Mouse (Mus musculus) midbrain, embryonic 13.5 days (tissue): ENCODE measurements around the gene Dennd4b. TPM values are rescaled to one million over a fixed set of nuclear protein-coding genes. Genes with fewer than 3 reads are reported as not detected.
A peak's percentile ranks its signal among the peaks of the same experiment; 100 is the strongest.

ENCODE experiments used
- ATAC-seq: fragments of 200-750 bp; cut with Nextera tagmentation; 2 replicates; pipeline ENCODE4 v1.8.0; 2017; ENCODE audit warnings: mild to moderate bottlenecking, moderate TSS enrichment, moderate library complexity
- H3K27ac ChIP-seq: fragments of 300-500 bp; sonication (generic); 2 replicates; pipeline ENCODE4 v1.5.1; 2015; ENCODE audit warnings: inconsistent platforms, mild to moderate bottlenecking, moderate library complexity
- H3K27me3 ChIP-seq: fragments of 300-500 bp; sonication (generic); 2 replicates; pipeline ENCODE4 v1.6.1; 2015; ENCODE audit warnings: mild to moderate bottlenecking, inconsistent platforms
- H3K36me3 ChIP-seq: fragments of 300-500 bp; sonication (generic); 2 replicates; pipeline ENCODE4 v1.6.1; 2015; ENCODE audit warnings: mild to moderate bottlenecking, inconsistent platforms
- H3K4me1 ChIP-seq: fragments of 300-500 bp; sonication (generic); replicated peaks from 2 replicates; pipeline ENCODE4 v1.6.1; 2015; ENCODE audit warnings: inconsistent platforms
- H3K4me2 ChIP-seq: fragments of 300-500 bp; sonication (generic); replicated peaks from 2 replicates; pipeline ENCODE4 v1.6.1; 2015; ENCODE audit warnings: moderate library complexity, mild to moderate bottlenecking, inconsistent platforms
- H3K4me3 ChIP-seq: fragments of 300-500 bp; sonication (generic); replicated peaks from 2 replicates; pipeline ENCODE4 v1.5.1; 2015; ENCODE audit warnings: mild to moderate bottlenecking, inconsistent platforms
- H3K9ac ChIP-seq: fragments of 300-500 bp; sonication (generic); replicated peaks from 2 replicates; pipeline ENCODE4 v1.6.1; 2015; ENCODE audit warnings: mild to moderate bottlenecking, inconsistent platforms
- H3K9me3 ChIP-seq: fragments of 300-500 bp; sonication (generic); 2 replicates; pipeline ENCODE4 v1.6.1; 2016; ENCODE audit warnings: mild to moderate bottlenecking, inconsistent platforms
- WGBS: fragments of 180-500 bp; shearing (Covaris S2); methylation state at CpG from one replicate; pipeline ENCODE4 v1.1.7; 2015; 5-methylcytosine and 5-hydroxymethylcytosine counted together
- polyA plus RNA-seq: library from polyadenylated mRNA; unstranded; fragments of >200 nt; fragmentation: Nextera tagmentation; extraction: Ambion mirVana; gene quantifications from 2 replicates; pipeline ENCODE4 v1.2.1, GENCODE M21; 2015

The Dennd4b gene
- polyA plus RNA-seq, 1 experiment from 2014 or later: 6.6 TPM

DNA sequence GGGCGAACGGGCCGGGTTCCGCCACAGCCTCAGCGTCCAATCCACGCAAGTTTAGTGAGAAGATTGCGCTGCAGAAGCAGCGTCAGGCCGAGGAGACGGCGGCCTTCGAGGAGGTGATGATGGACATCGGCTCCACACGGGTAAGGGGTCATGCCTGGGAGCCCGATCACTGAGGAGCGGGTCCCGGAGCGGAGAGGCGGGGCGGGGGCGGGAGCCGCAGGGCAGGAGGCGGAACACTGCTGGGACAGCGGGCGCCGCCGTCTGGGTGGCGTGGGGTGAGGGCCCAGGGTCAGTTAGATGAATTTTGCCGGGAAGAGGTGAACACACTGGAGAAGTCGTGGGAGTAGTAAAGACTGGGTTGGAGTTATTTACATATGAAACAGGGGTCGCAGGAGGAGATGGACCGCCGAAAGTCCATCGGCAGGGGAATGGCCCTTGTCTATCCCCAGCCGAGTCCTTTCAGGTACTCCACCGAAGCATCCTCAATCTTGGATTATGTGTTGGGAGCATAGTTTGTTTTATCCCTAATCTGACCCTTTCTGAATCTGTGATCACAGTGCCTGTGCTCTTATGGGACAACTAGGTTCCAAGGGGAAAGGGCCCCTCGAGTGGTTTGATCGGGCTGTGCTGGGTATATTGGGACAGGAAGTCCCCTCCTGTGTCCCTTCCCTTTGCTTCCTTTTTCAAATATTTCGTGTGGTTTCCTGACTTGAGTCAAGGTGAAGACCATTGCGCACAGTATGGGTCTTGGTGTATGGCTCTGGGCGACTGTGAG, 10.4 kb upstream of the Dennd4b start:
- peak; percentile 80 for ATAC-seq
- Histone ChIP-seq H3K9me3 (no peaks in the 10 kb centered on the region), H3K9ac (peak overlapping the region; percentile 81), H3K4me3 (peak overlapping the region; percentile 87), H3K4me1 (peaks cover 21% of the 10 kb centered on the region), H3K27me3 (no peaks in the 10 kb centered on the region), H3K27ac (peak overlapping the region; percentile 83), H3K36me3 (peaks cover 41% of the 10 kb centered on the region), H3K4me2 (peak overlapping the region; percentile 92)
- WGBS: 2% methylated on average over 41 of the region's 41 CpGs

DNA sequence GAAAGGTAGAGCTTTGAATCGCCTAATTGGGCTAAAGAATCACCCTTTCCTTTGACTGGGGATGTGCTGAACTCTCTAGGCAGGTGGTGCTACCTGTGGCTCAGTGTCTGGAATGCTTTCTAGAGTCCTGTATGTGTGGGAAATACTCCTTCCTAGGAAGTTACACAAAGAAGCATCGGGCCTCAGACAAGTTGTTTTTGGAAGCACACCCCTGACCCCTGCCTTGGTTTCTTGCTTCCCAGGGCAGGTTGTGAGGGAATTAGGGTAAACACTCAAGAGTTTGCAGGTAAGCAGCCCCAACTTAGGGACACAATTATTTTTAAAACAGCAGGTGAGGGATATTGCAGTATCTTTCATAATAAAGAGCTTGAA, 9.8 kb upstream of the Dennd4b start:
- ATAC-seq: no peak
- peak overlapping the region; percentile 87 for H3K4me3 ChIP-seq
- no peaks in the 10 kb centered on the region for H3K27me3 ChIP-seq
- peak overlapping the region; percentile 81 for H3K9ac ChIP-seq
- no peak overlapping the region for H3K27ac ChIP-seq
- 28% methylated on average over 2 of the region's 2 CpGs for whole genome bisulfite sequencing
- no peaks in the 10 kb centered on the region for H3K9me3 ChIP-seq
- H3K36me3 ChIP-seq: peaks cover 47% of the 10 kb centered on the region
- peaks cover 20% of the 10 kb centered on the region for H3K4me1 ChIP-seq
- H3K4me2 ChIP-seq: peak overlapping the region; percentile 92

DNA sequence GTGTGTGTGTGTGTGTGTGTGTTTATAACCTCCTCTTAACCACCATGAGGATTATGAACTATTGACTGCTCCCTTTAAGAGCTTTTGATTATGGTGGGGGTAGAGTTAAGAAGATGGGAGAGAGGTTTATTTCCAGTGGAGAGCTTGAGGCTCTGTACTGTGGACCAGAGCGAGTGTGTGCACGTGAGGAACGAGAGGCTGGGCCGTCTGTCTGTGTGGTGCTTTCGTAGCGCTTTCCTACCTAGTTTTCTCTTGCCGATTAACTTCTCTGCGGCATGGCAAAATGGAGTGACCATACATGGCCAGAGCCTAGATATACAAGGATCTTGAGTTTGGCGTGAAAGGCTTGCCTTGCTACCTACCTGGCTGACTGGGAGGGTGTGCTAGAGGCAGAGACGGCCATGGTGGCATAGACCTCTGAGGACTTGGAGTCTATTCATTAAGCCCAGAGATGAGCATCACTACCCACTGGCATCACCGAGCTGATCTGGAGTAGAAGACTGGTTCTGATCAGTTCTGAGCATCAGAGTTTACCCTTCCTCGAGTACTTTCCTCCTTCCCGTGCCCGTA, 9.1 kb upstream of the Dennd4b start:
- peaks cover 49% of the 10 kb centered on the region for H3K36me3 ChIP-seq
- peaks cover 20% of the 10 kb centered on the region for H3K4me1 ChIP-seq
- peak overlapping the region; percentile 87; the same call in 1 of the 2 replicates for H3K4me3 ChIP-seq
- no peak overlapping the region for H3K27ac ChIP-seq
- H3K4me2 ChIP-seq: 0 out of 2 replicates have a peak overlapping the region, but pooled peaks have one; percentile 92
- peak overlapping the region; percentile 81; the same call in 1 of the 2 replicates for H3K9ac ChIP-seq
- H3K9me3 ChIP-seq: no peaks in the 10 kb centered on the region
- H3K27me3 ChIP-seq: no peaks in the 10 kb centered on the region
- no peak for ATAC-seq
- 91% methylated on average over 14 of the region's 14 CpGs for WGBS

DNA sequence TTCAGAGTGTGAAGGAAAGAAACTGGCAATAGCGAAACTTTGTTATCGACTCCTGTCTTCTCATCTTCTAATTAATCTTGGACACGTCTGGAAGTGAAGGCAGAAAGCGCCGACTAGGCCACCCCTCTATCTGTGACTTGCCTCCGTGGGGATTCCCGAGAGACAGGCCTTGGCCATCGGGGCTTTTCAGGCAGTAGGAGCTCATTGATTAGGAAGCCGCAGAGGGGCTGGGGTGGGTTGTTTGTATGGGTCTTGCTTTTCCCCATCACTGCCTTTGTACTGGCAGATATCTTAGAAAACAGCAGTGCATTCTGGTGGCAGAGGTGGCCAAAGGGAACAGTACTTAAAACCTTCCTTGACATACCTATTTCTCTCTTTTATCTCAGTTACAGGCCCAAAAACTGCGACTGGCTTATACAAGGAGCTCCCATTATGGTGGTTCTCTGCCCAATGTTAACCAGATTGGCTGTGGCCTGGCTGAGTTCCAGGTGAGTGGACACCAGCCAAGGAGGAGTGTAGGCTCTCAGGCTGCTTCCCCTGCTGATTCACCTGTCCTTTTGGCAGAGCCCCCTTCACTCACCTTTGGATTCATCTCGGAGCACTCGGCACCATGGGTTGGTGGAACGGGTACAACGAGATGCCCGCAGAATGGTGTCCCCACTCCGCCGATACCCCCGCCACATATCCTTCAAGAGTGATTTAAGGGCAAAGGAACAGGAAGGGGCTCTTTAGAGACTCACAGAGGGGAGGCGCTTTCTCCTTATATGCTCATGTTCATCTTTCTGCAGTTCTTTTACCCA, 8.1 kb upstream of the Dennd4b start:
- ATAC-seq: no peak
- 92% methylated on average over 19 of the region's 19 CpGs for WGBS
- no peak overlapping the region for H3K9ac ChIP-seq
- no peak overlapping the region for H3K27ac ChIP-seq
- H3K4me2 ChIP-seq: no peak overlapping the region
- H3K27me3 ChIP-seq: no peaks in the 10 kb centered on the region
- no peaks in the 10 kb centered on the region for H3K9me3 ChIP-seq
- H3K36me3 ChIP-seq: peaks cover 50% of the 10 kb centered on the region
- peaks cover 20% of the 10 kb centered on the region for H3K4me1 ChIP-seq
- H3K4me3 ChIP-seq: no peak overlapping the region

DNA sequence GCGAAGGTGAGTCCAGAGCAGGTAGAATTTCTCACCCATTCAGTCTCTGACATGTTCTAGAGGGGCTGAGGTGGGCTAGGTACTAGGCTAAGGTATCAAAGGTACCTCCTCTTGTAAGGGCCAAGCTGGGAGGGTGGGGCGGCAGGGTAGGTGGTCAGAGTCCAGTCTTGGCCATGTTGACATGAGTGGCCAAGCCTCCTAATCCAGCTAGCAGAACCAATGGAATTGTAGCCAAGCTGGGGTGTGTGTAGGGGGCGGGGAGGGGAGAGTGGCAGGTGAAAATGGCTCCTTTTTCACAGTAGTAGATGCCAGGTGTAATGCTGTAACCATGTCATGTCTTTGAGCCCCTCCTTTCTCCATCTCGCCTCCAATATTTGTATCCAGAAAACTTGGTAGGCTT, 6.5 kb upstream of the Dennd4b start:
- no peak for ATAC-seq
- Histone ChIP-seq H3K36me3 (peaks cover 66% of the 10 kb centered on the region), H3K9ac (no peak overlapping the region), H3K27me3 (no peaks in the 10 kb centered on the region), H3K4me2 (no peak overlapping the region), H3K4me1 (peaks cover 20% of the 10 kb centered on the region), H3K27ac (no peak overlapping the region), H3K4me3 (no peak overlapping the region), H3K9me3 (no peaks in the 10 kb centered on the region)
- WGBS: 96% methylated on average over 4 of the region's 4 CpGs

DNA sequence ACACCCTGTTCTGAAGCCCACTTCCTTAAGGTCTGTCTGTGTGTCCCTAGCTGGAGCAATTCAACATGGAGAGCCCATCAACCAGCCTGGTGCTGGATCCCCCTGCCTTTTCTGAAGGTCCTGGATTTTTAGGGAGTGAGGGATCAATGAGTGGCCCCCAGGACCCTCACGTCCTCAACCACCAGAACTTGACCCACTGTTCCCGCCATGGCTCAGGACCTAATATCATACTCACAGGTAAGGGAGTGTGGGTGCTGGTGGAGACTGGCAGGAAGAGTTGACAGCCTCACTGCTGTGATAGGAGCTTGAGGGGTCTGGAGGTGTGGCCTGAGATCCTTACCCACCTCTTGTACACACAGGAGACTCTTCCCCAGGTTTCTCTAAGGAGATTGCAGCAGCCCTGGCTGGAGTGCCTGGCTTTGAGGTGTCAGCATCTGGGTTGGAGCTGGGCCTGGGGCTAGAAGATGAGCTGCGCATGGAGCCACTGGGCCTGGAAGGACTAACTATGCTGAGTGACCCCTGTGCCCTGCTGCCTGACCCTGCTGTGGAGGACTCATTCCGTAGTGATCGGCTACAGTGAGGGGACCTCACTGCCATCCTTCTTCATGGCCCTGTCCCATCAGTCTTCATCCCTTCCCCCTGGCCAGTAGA, 1.7 kb upstream of the Dennd4b start:
- Histone ChIP-seq H3K9me3 (no peaks in the 10 kb centered on the region), H3K4me1 (peaks cover 21% of the 10 kb centered on the region), H3K27ac (no peak overlapping the region), H3K4me3 (no peak overlapping the region), H3K9ac (no peak overlapping the region), H3K27me3 (no peaks in the 10 kb centered on the region), H3K36me3 (peaks cover 58% of the 10 kb centered on the region), H3K4me2 (no peak overlapping the region)
- no peak for ATAC-seq
- 92% methylated on average over 5 of the region's 5 CpGs for WGBS

DNA sequence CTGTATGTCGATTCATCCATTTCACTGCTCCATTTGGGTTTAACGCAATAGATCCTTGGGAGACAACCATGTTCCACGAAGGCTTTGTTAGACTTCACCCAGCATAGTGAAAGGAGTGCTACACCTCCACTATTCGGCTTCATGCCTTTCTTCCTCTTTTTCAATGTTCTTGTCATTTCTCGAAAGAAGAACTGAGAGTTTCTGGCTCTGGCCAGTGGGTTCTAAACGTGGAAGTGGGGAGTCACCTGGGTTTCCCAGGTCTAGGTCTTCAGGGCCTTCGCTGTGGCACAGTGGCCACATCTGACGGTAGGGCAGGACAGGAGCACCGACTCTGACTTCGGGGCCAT, 325 bp upstream of the Dennd4b start:
- Histone ChIP-seq H3K4me2 (peak overlapping the region; percentile 89), H3K27me3 (no peaks in the 10 kb centered on the region), H3K4me1 (peaks cover 21% of the 10 kb centered on the region), H3K9ac (peak overlapping the region; percentile 90), H3K4me3 (peak overlapping the region; percentile 90), H3K9me3 (no peaks in the 10 kb centered on the region), H3K27ac (peak overlapping the region; percentile 96; the same call in 1 of the 2 replicates), H3K36me3 (peaks cover 49% of the 10 kb centered on the region)
- WGBS: 38% methylated on average over 10 of the region's 10 CpGs
- ATAC-seq: no peak

DNA sequence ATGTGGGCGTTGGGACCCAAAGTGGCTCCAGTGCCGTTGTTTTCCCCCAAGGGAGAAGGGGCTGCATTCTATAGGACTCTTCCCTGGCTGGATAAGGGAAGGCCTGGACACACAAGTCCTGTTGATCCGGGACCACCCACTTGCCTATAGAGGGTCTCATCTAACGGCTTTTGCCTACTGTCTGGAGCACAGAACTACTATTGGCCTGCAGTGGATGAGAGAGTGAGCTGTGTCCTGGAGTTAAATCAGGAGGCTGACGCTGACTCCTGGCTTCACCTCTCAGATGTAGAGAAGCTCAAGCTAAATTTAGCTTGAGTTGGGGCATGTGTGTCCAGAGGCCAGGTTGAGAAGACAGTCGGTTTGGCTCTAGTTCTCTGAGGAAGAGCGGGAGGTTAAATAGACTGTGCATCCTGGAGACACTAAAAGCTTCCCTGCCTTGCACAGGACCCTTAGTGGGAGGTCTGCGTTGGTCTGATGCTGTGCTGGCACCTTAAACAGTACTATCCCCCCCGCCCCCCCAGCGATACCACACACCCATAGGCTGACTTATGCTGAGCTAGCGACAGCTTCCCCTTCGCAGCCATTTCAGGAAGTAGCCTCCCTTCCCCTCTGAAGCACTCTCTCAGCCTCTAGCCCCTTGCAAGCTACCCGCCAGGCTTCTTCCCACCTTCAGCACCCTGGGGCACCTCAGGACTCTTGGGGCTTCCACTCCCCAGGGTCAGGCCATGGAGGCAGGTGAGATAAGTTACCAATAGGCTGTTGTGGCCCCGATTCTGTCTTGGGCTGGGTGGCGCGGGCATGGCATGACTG, 1.2 kb downstream of the Dennd4b start:
- H3K4me1 ChIP-seq: peaks cover 21% of the 10 kb centered on the region
- peak overlapping the region; percentile 96 for H3K27ac ChIP-seq
- peak; percentile 67 for ATAC-seq
- 28% methylated on average over 16 of the region's 16 CpGs for WGBS
- no peaks in the 10 kb centered on the region for H3K9me3 ChIP-seq
- H3K27me3 ChIP-seq: no peaks in the 10 kb centered on the region
- peak overlapping the region; percentile 90 for H3K9ac ChIP-seq
- peaks cover 48% of the 10 kb centered on the region for H3K36me3 ChIP-seq
- H3K4me2 ChIP-seq: peak overlapping the region; percentile 89
- peak overlapping the region; percentile 90 for H3K4me3 ChIP-seq

DNA sequence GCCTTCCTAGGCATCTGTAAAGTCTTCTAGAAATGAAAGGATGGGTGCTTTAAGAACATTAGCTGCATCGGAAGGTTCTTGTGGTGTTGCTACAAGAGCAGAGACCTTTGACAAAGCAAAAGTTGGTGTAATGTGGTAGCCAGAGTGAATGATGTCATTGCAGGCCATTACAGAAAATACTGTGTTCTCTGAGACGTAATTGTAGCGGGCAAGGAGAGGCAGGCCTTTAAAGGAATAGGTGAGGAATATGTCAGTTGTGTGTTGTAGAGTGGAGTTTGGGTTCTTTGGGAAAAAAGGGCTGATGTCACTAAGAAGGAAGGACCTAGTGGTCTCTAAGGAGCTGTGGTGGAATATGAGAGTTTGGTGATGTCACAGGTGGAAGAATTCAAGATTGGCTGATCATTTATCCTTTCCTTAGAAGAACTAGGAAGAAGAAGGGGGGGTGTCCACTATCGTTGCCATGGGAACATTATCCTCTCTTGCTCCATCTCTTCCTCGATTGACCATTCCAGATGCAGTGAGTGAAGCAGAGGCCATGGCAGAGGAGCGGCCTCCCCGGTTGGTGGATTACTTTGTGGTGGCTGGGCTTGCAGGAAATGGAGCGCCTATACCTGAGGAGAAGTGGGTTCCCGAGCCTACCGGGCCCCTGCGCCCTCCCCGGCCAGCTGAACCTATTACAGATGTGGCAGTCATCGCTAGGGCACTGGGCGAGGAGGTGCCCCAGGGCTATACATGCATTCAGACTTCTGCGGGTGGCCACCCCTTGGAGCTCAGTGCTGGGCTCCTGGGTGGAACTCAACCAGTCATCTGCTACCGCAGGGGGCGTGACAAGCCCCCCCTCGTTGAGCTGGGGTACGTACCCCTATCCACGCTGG, 2.2 kb downstream of the Dennd4b start:
- WGBS: 89% methylated on average over 20 of the region's 20 CpGs
- Histone ChIP-seq H3K27me3 (no peaks in the 10 kb centered on the region), H3K36me3 (peaks cover 46% of the 10 kb centered on the region), H3K4me3 (no peak overlapping the region), H3K4me2 (0 out of 2 replicates have a peak overlapping the region, but pooled peaks have one; percentile 89), H3K9me3 (no peaks in the 10 kb centered on the region), H3K9ac (no peak overlapping the region), H3K27ac (no peak overlapping the region), H3K4me1 (peaks cover 21% of the 10 kb centered on the region)
- no peak for ATAC-seq

DNA sequence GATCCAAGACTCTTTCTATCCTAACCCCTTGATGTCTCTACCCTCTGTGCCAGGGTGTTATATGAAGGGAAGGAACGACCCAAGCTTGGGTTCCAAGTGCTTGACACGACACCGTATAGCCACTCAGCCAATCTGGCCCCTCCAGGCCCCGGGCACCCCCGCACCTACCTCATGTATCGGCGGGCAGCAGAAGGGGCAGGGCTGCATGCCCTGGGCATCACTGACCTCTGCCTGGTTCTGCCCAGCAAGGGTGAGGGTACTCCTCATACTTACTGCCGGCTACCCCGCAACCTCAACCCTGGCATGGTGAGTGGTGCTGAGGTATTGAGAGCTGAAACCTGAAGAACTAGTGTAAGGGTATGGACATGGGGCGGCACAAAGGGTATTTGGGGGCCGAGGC, 3.2 kb downstream of the Dennd4b start:
- 98% methylated on average over 11 of the region's 11 CpGs for WGBS
- Histone ChIP-seq H3K36me3 (peaks cover 46% of the 10 kb centered on the region), H3K27me3 (no peaks in the 10 kb centered on the region), H3K27ac (no peak overlapping the region), H3K4me2 (no peak overlapping the region), H3K9me3 (no peaks in the 10 kb centered on the region), H3K4me3 (no peak overlapping the region), H3K9ac (no peak overlapping the region), H3K4me1 (peaks cover 21% of the 10 kb centered on the region)
- ATAC-seq: no peak
